Mouse (Mus musculus): ENCODE data around the gene Ugt1a6a.

DNA sequence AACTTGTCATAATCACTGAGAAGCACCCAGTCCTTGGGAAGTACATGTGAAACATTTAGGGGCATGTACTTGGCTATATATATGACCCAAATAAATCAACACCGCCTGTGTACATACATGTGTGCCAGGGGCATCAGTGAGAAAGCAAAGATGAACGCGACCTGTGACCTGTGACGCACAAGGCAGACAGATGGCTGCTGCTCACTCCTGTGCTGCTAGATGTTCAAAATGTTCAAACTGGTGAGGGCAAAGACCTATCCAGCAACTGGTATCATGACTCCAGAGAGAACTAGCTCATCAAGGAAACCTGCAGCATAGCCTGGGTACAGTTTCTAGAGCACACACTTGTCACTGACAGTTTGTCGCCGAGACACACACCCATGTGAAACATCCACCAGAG, 132.9 kb downstream of the Ugt1a6a start:
- TF ChIP-seq CTCF (IDR thresholded peaks at IDR 0.05; ENCODE audit: extremely low read depth, insufficient read length, insufficient replicate concordance, low read depth, low read length), result no peak
- no peak for TF ChIP-seq POLR2A (IDR thresholded peaks at IDR 0.05; ENCODE audit: low read depth, low read length)

All from small intestine, adult 2 months (tissue).